Mouse (Mus musculus) ovary, postnatal 36 days (tissue): ENCODE data around the gene Dcn.

ENCODE experiments used
- DNase-seq: peaks from one replicate; pipeline ENCODE4 v3.0.0; 2022; ENCODE audit warnings: low spot score, mixed read lengths

The Dcn gene

DNA sequence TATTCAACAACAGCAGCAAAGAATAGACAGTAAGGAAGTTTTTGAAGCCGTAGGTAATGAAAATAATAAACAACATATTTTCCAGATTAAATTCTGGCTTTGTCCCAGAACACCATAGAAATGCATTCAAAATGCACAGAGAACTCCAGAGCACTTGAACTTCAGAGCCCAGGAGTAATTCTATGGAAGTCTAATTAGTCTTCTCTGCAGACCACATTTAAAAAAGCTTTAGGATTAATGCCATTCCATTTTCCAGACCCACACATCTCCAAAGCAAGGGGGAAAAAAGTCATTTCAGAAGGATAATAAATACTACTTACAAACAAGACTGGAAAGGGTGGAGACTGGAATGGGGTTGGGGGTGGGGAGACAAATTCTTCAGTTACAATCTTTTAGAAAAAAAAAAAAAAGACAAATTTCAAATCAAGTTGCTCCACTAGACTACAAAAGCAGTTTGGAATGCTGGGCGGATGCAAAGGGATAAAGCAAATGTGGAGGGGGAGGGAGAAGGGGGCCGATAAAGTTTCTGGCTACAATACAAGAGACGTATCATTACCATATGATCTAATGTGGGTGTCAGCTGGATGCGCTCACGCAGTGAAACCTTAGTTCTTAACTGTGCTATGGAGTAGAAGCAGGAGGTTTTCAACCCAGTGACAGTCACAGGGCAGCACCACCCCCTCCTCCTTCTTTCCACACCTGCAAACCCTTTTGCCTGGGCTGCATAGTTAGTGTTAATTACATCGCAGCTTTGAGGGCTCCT lies at the start of gene Dcn:
Gene Dcn (plus strand): TSS at position 606 of the 763 bp plus-strand sequence.
- DNase-seq, result no peak

DNA sequence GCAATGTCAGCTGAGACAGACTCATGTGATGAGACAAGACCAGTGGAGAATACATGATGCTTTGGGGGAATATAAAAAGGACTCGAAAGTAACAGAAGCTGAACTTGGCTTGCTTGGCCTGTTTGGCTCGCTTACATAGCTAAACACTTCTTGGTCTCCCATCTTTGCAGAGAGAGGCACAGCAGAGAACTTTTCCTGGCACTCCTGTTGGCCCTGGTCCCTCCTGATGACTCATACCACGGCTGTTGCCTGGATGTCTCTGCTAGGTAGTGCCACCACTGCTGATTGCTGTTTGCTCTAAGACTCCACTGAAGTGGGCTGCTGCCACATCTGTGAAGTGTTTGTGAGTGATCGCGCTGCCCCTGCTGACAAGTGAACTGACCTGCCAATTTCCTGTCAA lies 42.7 kb upstream of the Dcn start:
- DNase-seq, result no peak

DNA sequence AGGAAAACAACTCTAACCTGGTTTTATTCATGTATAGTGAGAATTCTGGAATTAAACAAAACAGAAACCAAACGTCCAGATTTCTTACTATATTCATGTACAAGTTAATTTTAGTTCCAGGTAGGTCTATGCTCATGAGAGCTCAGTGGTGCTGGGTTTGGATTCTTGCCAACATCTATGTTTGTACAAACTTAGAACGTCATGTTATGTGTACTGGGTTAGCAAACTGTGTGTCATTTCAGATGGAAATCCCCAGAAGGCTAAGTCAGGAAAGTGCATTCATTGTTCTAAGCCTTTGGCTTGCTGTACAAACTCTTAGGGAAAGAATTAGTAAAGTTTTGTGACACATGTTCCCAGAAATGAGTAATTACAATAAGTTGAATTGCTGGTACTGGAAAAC lies 37.1 kb upstream of the Dcn start:
- no peak for DNase-seq

DNA sequence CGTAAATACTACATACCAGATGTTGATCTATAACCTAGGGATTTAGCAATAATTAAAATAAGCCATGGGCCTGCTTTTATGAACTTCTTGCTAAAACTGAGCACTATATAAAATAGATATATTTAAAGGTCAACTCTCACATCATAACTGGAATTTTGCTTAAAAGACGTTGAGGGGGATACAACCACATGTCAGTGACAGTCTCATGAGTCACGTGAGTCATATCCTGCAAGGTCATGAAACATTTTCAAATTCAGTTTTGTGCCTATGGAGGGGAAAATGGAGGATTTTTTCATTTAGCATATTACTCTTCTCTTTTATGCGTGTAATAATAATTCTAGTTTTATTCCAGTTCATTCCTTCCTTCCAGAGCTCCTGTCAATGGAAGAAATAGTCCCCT lies 32.9 kb upstream of the Dcn start:
- no peak for DNase-seq

DNA sequence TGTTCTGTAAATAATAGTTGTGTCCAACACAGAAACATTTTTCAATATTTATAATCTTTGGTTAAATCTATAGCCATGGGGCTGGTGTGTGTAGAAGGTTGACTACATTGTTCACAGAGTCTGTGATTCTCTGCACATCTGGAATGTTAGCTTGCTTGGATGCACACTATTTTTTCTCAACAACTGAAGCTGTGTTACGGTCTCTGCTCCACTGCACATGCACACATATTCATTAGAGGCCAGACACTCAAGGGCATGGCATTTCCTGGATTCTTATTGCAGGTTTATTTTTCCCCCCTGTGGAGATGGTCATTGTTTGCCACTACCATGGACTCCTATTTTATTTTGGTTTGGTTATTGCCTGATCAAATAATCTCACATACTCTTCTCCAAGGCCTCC lies 26.5 kb upstream of the Dcn start:
- no peak for DNase-seq

DNA sequence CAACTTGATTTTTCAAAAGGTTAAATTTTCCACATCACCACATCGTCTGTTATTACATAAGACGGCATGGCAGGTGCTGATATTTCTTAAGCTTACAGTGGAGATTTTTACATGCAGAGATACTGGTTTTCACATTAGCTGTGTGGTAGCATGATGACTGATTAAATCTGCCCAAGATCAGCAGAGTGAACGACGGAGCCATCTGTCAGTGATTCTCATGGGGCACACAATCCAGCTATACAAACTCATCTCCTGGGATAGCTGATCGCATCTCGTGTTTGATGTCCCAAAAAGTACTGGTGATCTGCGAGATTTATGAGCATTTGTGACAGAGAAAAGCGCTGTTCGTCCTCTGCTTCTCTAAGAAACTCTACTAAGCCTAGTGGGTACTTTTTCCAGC lies 25.9 kb upstream of the Dcn start:
- DNase-seq, result no peak

DNA sequence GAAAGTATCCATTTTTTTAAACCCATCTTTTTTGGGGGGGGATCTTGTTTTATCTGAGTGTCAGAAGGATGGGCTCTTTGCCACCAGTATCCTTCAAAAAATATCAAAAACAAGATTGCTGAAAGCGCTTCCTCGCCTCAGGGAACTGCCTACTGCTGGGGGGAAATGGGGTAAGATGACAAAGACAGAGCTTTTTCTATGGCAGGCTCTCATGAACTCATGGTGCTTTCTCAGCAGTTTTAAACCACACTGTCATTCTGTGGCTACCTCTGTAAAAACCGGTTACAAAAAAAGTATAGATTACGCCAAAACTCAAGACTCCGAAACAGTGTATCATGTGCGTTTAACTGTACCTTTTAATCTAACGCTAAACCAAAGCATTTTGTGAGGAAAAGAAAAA lies 22.4 kb upstream of the Dcn start:
- no peak for DNase-seq

DNA sequence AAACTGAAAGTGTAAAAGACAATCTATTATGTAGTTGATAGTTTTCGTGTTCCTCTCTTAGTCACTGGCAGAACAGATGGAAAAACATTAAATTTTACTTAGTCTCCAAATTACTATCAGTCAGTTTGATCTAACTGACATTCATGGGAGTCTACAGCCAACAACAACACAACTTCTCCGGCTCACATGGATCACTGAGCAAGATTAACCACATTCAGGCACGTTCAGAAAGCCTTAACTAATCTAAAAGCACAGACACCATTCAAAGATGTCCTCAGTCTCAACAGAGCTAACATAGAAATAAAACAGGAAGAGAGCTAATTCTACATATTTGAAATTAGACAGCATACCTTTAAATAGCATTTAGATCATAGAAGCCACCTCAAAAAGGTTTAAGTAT lies 12.6 kb upstream of the Dcn start:
- DNase-seq, result no peak

DNA sequence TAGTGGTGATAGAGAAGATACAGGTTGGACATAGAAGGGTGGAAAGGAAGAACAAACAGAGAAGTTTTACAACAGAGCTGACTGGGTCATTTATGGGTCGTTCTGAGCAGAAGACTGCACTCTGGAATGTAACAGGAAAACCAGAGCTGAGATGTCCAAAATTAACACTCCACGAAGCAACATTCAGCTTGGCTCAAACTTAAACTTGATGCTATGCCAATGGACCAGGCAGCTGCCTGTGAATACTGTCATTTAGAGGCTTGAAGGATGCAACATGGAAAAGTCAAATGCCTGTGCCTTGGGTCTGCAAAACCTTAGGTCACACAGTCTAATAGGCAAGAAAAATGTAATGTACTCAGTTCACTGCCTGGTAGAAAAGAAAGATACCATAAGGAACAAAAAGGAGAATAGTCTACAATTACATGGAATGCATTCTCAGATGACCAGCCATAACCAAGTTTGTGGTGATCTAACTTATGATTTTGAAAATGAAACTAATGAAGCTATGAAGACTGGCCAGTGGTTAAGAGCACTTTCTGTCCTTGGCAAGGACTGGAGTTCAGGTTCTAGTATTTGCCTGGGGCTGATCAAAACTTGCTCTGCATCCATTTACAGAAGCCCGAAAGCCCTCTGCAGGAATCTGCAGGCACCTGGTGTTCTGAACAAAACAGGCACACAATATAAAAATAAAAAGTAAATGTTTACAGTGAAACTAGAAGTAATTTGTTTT lies 9.8 kb upstream of the Dcn start:
- DNase-seq, result no peak

DNA sequence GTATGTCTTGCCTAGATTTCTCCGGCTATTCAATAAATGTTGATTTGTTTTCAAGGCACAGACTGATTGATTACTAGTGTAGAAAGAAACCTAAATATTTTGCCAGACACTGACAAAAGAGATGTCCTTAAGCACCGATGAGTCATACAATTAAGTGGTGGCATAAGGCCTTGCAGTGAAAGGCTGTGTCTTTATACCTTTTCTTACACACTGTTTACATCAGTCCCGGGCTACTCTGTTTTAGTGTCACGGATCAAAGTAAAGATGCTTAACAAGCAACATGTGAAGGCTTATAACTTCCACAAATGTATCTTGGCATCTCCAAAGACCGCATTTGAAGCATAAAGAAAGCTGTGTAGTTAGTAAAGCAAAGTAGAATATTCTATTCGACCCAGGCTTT lies 3.9 kb upstream of the Dcn start:
- no peak for DNase-seq

DNA sequence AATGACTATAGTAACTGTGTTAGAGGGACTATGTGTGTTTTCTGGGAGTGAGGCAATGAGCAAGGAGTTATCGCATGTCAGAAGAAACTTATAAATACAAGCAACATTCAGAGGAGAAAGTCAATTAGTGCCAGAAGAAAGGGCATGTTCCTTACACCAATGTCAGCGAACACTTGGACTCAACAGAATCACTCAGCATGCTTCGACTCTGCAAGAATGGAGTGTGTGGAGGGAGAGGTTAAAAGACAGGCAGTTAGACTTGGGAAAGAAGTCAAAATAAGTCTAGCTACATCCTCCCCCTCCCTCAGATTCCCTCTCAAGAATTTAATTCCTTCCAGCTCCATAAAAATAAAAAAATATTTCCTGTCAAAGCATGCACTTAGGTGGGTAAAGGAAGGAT lies 1.1 kb upstream of the Dcn start:
- no peak for DNase-seq

DNA sequence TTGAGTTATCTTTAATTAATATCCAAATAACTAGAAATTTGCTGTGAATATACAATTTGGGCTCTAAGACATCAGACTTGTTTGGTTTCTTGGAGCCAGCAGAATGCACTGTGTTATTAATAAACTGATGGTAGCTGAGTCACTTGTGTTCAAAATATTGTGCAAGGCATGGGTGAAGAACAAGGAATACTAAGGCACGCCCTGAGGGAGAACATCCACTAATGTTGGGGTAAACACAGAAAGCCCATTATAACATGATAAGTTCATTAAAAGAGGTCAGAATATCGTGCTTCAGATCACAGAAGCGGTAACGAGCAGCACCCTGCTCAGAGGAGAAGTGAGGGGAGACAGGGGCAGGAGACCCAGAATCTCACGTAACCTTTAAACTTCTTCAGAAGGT lies 2.7 kb downstream of the Dcn start:
- DNase-seq, result no peak

DNA sequence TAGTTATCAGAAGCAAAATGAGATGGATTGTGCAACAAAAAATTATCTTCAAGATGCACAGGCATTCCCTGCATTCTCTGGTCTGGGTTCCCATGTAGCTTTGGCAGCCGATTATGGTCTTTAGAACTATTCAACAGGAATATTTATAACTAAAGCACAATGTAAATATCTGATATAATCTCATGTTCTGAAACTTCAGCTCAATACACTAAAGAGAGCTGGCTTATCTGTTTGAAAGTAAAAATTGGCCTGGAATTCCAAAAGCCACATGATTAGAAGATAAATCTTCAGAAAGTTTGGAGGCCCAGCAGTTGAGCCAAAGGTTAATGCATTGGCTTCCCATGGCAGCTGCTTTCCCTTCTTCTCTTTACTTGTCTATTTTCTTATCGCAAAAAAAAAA lies 4.6 kb downstream of the Dcn start:
- DNase-seq, result no peak

DNA sequence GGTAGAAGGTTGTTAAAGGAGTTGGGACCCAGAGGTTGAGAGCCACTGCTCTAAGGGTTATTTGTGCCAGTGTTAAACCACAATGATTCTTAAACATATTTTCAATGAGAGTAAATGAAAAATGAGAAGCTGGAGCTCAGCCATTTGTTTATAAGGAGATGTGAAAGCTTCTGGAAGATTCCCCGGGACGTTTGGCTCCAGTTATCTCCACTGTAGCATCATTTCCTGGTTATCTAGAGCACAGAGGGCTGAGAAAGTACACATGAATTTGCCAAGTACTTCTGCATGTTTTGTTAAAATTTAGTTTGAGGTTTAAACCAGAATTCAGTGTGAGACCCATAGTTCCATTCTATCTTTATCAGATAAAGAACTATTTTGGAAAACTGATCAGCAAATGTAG lies 5.7 kb downstream of the Dcn start:
- DNase-seq, result no peak

DNA sequence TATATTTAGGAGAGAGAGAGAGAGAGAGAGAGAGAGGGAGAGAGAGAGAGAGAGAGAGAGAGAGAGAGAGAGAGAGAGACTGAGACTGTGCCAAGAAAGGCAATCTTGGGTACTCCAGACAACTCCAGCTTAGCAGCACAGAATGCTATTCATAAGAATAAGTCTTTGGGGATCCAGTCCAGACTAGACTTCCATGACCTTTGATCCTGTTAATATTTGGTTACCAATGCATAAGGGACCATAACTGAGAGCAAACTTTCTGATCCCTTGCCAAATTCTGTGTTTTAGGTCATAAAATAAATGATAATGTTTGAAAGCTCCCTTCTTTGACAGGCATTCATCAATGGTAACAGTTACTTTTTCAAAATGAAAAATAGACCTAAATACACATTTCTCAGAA lies 6.7 kb downstream of the Dcn start:
- no peak for DNase-seq

DNA sequence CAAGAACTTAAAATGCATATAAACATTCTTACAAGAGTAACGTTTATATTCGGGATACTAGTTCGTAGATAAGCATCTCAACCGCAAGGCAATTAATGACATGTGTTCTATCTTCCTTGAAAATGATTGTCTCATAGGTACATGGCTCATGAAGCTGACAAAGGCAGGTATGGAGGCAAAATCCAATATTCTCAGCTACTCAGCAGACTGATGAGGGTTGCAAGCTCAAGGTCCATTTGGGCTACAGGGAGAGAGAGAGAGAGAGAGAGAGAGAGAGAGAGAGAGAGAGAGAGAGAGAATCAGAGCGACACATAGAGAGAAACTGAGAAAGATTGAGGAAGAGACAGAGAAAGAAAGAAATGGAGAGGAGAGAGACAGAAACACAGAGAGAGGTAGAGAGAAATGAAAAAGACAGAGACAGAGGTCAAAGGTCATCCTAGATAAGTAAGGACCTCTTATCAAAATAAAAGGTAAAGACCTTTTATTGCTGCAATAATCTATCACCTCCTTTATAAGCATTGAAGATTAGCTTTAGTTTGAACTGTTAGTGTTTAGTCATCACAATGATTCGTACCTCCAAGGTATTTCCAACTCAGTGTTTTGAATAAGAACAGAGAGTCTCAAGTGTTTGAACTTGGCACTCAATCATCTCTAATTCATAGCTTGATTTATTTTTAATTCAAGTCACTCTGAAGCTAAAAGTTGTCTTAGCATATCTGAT lies 8.0 kb downstream of the Dcn start:
- DNase-seq, result no peak

DNA sequence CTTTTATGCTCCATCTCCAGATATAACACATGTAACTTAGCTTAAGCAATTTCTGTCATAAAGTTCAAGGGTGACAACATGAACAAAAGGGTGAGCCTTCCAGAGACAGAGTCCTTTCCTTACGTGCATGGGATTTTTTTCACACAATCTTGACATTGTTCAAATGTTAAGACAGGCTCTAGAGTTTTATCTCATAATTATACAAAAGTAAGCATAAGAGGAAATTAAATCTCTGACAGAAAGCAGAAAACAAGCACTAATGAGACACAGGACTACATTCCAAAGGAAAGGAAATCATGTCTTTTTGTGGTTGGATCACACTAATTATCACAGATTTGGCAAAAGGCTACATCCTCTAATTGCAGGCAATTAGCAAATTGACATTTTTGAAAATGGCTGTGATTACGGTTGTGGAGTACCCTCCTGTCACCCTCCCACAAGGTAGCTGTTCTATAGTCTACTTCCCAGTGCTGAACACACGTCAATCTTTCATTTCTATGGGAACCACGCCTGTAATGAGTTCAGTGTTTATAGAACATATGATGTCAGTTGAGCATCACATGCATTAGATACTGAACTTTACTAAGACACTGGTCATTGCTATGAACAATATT lies 13.1 kb downstream of the Dcn start:
- no peak for DNase-seq

DNA sequence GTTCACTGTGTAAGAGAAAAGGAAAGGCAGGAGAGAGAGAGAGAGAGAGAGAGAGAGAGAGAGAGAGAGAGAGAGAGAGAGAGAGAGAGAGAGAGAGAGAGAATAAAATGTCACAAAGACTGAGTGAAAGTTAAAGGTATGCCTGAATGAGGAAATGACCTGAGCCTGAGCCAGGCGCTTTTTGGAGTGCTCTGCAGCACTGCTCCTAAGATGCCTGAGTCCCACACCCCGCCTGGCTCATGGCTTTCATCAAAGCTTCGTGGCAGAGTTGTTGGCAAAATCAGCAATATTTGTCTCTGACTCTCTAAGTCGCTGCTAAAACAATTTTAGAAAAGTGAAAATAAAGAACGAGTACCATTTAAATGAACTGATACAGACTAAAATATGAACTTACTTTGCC lies 18.2 kb downstream of the Dcn start:
- no peak for DNase-seq

DNA sequence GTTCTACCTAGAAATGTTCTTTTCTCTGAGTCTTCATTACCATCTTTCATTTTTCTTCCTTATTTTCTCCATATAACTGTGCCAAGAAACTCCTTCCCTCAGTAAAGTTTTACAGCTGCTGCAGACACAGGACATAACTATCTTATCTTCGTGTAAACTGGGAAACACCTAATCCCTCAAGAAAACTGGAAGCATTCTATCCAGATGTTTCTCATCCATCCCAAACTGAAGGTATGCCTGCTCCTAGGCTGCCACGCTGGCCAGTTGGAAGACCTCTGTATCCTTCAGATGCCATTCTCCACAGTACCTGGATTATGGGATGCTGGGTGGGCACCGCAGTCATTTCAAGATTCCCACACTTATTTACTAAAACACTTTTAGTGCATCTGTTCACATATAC lies 44.0 kb downstream of the Dcn start:
- DNase-seq, result no peak

DNA sequence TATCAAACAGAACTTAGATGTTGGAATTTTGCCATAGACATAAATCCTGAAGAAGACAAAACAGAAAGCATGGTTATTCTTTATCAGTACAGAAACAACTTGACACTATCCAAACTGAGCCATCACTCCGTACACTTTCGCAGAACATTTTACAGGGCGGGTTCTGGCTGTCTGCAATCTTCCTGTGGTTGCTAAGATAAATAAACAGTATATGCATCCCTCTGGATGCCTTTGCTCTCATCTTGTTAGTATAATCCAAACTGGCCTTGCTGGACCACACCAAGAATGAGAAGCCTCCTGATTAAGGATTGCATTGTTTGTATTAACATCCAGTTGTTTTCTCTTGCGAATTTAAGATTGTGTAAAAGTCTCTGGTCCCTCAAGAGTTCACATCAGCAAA lies 56.3 kb downstream of the Dcn start:
- no peak for DNase-seq

DNA sequence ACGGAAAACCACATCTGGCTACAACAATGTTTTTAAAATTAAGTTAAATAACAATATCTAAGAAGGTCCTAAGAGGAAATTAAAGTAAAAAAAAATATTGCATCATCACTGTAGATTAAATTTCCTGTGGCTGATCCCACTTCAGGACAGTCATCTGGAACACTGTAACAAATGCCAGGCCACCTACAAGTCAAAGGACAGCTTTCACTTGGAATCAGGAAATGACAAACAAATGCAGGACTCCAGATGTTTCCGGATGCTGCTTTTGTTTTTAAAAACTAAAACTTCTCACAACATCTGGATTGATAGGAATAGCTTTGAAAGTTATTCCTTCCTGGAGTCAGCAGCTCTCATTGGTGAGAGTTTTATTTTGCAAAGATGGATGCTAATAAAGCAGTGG lies 57.5 kb downstream of the Dcn start:
- DNase-seq, result no peak

DNA sequence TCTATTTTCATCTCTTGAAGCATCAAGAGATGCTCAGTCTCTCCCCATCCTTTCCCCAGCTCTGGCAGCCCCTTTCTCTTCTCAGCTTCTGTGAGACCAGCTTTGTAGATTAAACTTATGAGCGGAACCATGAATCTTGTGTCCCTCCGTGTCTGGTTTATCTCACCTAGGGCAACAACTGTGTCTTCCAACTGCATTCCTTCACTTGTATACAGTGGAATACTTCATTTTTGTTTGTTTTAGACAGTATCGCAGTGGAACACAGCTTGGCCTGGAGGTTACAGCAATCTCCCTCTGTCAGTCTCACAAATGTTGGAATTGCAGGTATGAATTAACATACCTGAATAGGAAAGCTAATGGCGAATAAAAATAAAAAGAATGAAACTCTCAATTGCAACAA lies 58.8 kb downstream of the Dcn start:
- no peak for DNase-seq

DNA sequence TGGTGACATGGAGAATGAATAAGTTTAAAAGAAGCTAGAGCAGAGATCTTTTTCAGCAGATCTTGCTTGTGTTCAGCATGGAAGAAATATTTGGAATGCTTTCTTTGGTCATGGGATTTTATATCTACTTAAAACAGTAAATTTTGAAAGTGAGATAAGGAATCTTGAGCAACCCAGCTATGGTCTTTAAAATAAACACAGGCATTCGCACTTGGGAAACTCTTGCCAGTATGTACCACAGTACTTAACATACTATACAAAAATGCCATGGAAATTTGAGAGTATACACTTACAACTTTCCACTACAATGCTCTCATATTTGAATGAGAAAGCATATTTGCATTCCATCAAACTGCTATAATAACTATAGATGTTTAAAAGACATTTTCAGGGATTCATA lies 68.3 kb downstream of the Dcn start:
- DNase-seq, result no peak
